Mouse (Mus musculus) MEL (cell line): ENCODE data around the gene Rnpep. TPM values are rescaled to one million over a fixed set of nuclear protein-coding genes. Genes with fewer than 3 reads are reported as not detected.

Source experiments
- DNase-seq: peaks from one replicate; pipeline ENCODE4 v3.0.0; 2011; ENCODE audit warnings: low read depth, low spot score
- H3K27ac ChIP-seq: 2 replicates; pipeline ENCODE4 v1.5.1; 2012; ENCODE audit warnings: low read depth, mild to moderate bottlenecking, control low read depth, low read length, moderate library complexity; ENCODE audit not compliant: control insufficient read depth
- H3K27me3 ChIP-seq, 2 experiments: fragments of 150-350 bp in 1 of 2; sonication (generic) in 1 of 2; 2 replicates each; pipeline ENCODE4 v1.6.1; 2012; ENCODE audit warnings: low read length in 2 of 2, mild to moderate bottlenecking in 2 of 2, improper control_type of control experiment in 1 of 2, moderate library complexity in 1 of 2; ENCODE audit not compliant: insufficient read depth in 2 of 2, control insufficient read depth in 1 of 2
- H3K36me3 ChIP-seq, 2 experiments: 2 replicates each; pipeline ENCODE4 v1.6.1; 2012 to 2014; ENCODE audit warnings: low read length in 2 of 2, improper control_type of control experiment in 1 of 2, inconsistent platforms in 1 of 2, mild to moderate bottlenecking in 1 of 2; ENCODE audit not compliant: insufficient read depth in 2 of 2, control insufficient read depth in 1 of 2
- H3K4me1 ChIP-seq, 2 experiments: fragments of 150-350 bp in 1 of 2; sonication (generic) in 1 of 2; 2 replicates each; pipeline ENCODE4 v1.6.1; 2012; ENCODE audit warnings: low read length in 2 of 2, improper control_type of control experiment in 1 of 2, mild to moderate bottlenecking in 1 of 2; ENCODE audit not compliant: insufficient read depth in 2 of 2, control insufficient read depth in 1 of 2
- H3K4me3 ChIP-seq, 2 experiments: fragments of 150-350 bp in 1 of 2; sonication (generic) in 1 of 2; 2 replicates each; pipeline ENCODE4 v1.5.1; 2012; ENCODE audit warnings: low read depth in 2 of 2, low read length in 2 of 2, mild to moderate bottlenecking in 2 of 2, moderate library complexity in 2 of 2, control low read depth in 1 of 2, improper control_type of control experiment in 1 of 2; ENCODE audit not compliant: control insufficient read depth in 1 of 2, insufficient read depth in 1 of 2
- H3K79me2 ChIP-seq: 2 replicates; pipeline ENCODE4 v1.6.1; 2012; ENCODE audit warnings: mild to moderate bottlenecking, low read length, moderate library complexity; ENCODE audit not compliant: control insufficient read depth, poor library complexity, insufficient read depth
- H3K9ac ChIP-seq: 2 replicates; pipeline ENCODE4 v1.6.1; 2012; ENCODE audit warnings: low read depth, mild to moderate bottlenecking, control low read depth, low read length, moderate library complexity; ENCODE audit not compliant: control insufficient read depth, poor library complexity, severe bottlenecking
- H3K9me3 ChIP-seq: fragments of 150-350 bp; sonication (generic); replicated peaks from 2 replicates; pipeline ENCODE4 v1.6.1; 2012; ENCODE audit warnings: mild to moderate bottlenecking, low read length, improper control_type of control experiment, moderate library complexity; ENCODE audit not compliant: insufficient read depth
- BHLHE40 ChIP-seq: IDR thresholded peaks from 2 replicates; pipeline ENCODE4 v1.6.1; 2012; ENCODE audit warnings: low read depth, mild to moderate bottlenecking, inconsistent platforms, low read length, improper control_type of control experiment, borderline replicate concordance
- CHD1 ChIP-seq: IDR thresholded peaks from 2 replicates; pipeline ENCODE4 v1.6.1; 2012; ENCODE audit warnings: low read depth, mild to moderate bottlenecking, inconsistent platforms, low read length, improper control_type of control experiment
- CTCF ChIP-seq, 3 experiments: IDR thresholded peaks in 2 of 3; conservative IDR thresholded peaks in 1 of 3; 2 replicates each; pipeline ENCODE4 v1.5.1; 2011 to 2012; ENCODE audit warnings: low read length in 3 of 3, low read depth in 2 of 3, mild to moderate bottlenecking in 2 of 3, improper control_type of control experiment in 1 of 3, inconsistent platforms in 1 of 3, mixed read lengths in 1 of 3, moderate library complexity in 1 of 3; ENCODE audit not compliant: control insufficient read depth in 1 of 3, insufficient read depth in 1 of 3, poor library complexity in 1 of 3, severe bottlenecking in 1 of 3
- ELF1 ChIP-seq: IDR thresholded peaks from 2 replicates; pipeline ENCODE4 v1.6.1; 2014; ENCODE audit warnings: low read depth, mild to moderate bottlenecking, inconsistent platforms, low read length, improper control_type of control experiment, moderate library complexity
- EP300 ChIP-seq, 2 experiments: IDR thresholded peaks; 2 replicates each; pipeline ENCODE4 v1.6.1; 2011; ENCODE audit warnings: improper control_type of control experiment in 2 of 2, low read length in 2 of 2, low read depth in 1 of 2, mild to moderate bottlenecking in 1 of 2
- GABPA ChIP-seq: IDR thresholded peaks from 2 replicates; pipeline ENCODE4 v1.6.1; 2012; ENCODE audit warnings: low read depth, mild to moderate bottlenecking, inconsistent platforms, low read length, improper control_type of control experiment, moderate library complexity
- GATA1 ChIP-seq: IDR thresholded peaks from 2 replicates; pipeline ENCODE4 v1.6.1; 2011; ENCODE audit warnings: low read depth, low read length, improper control_type of control experiment
- JUND ChIP-seq: IDR thresholded peaks from 2 replicates; pipeline ENCODE4 v1.6.1; 2011; ENCODE audit warnings: low read depth, mild to moderate bottlenecking, improper control_type of control experiment, low read length
- MAFK ChIP-seq: IDR thresholded peaks from 2 replicates; pipeline ENCODE4 v1.6.1; 2011; ENCODE audit warnings: low read depth, mild to moderate bottlenecking, low read length, improper control_type of control experiment, borderline replicate concordance
- MAZ ChIP-seq: IDR thresholded peaks from 2 replicates; pipeline ENCODE4 v1.6.1; 2012; ENCODE audit warnings: low read depth, mild to moderate bottlenecking, inconsistent platforms, low read length, improper control_type of control experiment
- MEF2A ChIP-seq: IDR thresholded peaks from 2 replicates; pipeline ENCODE4 v1.6.1; 2014; ENCODE audit warnings: low read depth, mild to moderate bottlenecking, inconsistent platforms, low read length, improper control_type of control experiment; ENCODE audit not compliant: poor library complexity, insufficient replicate concordance, severe bottlenecking; ENCODE audit errors: extremely low read depth
- MXI1 ChIP-seq: IDR thresholded peaks from 2 replicates; pipeline ENCODE4 v1.6.1; 2011; ENCODE audit warnings: mild to moderate bottlenecking, low read depth, low read length, improper control_type of control experiment
- MYB ChIP-seq: IDR thresholded peaks from 2 replicates; pipeline ENCODE4 v1.6.1; 2011; ENCODE audit warnings: mild to moderate bottlenecking, low read depth, low read length, improper control_type of control experiment
- POLR2AphosphoS5 ChIP-seq: IDR thresholded peaks from 2 replicates; pipeline ENCODE4 v1.6.1; 2012; ENCODE audit warnings: low read depth, borderline replicate concordance, mild to moderate bottlenecking, inconsistent platforms, low read length, moderate library complexity, mixed read lengths
- RAD21 ChIP-seq: IDR thresholded peaks from 2 replicates; pipeline ENCODE4 v1.6.1; 2011; ENCODE audit warnings: mild to moderate bottlenecking, low read depth, low read length, improper control_type of control experiment
- SIN3A ChIP-seq: IDR thresholded peaks from 2 replicates; pipeline ENCODE4 v1.6.1; 2012; ENCODE audit warnings: low read length, improper control_type of control experiment, inconsistent platforms
- SMC3 ChIP-seq: IDR thresholded peaks from 2 replicates; pipeline ENCODE4 v1.6.1; 2011; ENCODE audit warnings: low read depth, low read length, improper control_type of control experiment
- TAL1 ChIP-seq: IDR thresholded peaks from 2 replicates; pipeline ENCODE4 v1.6.1; 2012; ENCODE audit warnings: mild to moderate bottlenecking, inconsistent platforms, low read length, moderate library complexity, mixed read lengths
- TBP ChIP-seq: IDR thresholded peaks from 2 replicates; pipeline ENCODE4 v1.8.0; 2011; ENCODE audit warnings: low read depth, low read length, improper control_type of control experiment
- UBTF ChIP-seq: IDR thresholded peaks from 2 replicates; pipeline ENCODE4 v1.6.1; 2012; ENCODE audit warnings: low read depth, mild to moderate bottlenecking, inconsistent platforms, low read length, improper control_type of control experiment, moderate library complexity, borderline replicate concordance; ENCODE audit not compliant: insufficient read depth
- USF1 ChIP-seq: IDR thresholded peaks from 2 replicates; pipeline ENCODE4 v1.6.1; 2014; ENCODE audit warnings: low read depth, mild to moderate bottlenecking, inconsistent platforms, low read length, improper control_type of control experiment, moderate library complexity
- ZKSCAN1 ChIP-seq: IDR thresholded peaks from 2 replicates; pipeline ENCODE4 v1.6.1; 2012; ENCODE audit warnings: low read depth, mild to moderate bottlenecking, inconsistent platforms, low read length, improper control_type of control experiment, moderate library complexity
- ZMIZ1 ChIP-seq: IDR thresholded peaks from 2 replicates; pipeline ENCODE4 v1.6.1; 2012; ENCODE audit warnings: low read depth, mild to moderate bottlenecking, inconsistent platforms, low read length, improper control_type of control experiment, moderate library complexity
- ZNF384 ChIP-seq: IDR thresholded peaks from 2 replicates; pipeline ENCODE4 v1.6.1; 2012; ENCODE audit warnings: low read depth, mild to moderate bottlenecking, inconsistent platforms, low read length, improper control_type of control experiment
- polyA plus RNA-seq, 2 experiments: library from polyadenylated mRNA; stranded (reverse) in 1 of 2; unstranded in 1 of 2; fragments of >175 nt in 1 of 2; fragments of >200 nt in 1 of 2; gene quantifications; 2 replicates each; pipeline versions ENCODE4 v1.2.1 to v1.2.4; 2012; ENCODE audit warnings: low replicate concordance in 2 of 2, low read depth in 1 of 2; ENCODE audit not compliant: insufficient read length in 2 of 2, insufficient read depth in 1 of 2, missing spikeins in 1 of 2
- total RNA-seq: library from RNA; depleted of rRNA; stranded (reverse); fragments of 300-350 nt; gene quantifications from 2 replicates; pipeline ENCODE4 v1.2.3, GENCODE M21; 2012

Rnpep gene
- total and polyA plus RNA-seq, 3 experiments: 6.5 to 17.4 TPM; not detected in 1

DNA sequence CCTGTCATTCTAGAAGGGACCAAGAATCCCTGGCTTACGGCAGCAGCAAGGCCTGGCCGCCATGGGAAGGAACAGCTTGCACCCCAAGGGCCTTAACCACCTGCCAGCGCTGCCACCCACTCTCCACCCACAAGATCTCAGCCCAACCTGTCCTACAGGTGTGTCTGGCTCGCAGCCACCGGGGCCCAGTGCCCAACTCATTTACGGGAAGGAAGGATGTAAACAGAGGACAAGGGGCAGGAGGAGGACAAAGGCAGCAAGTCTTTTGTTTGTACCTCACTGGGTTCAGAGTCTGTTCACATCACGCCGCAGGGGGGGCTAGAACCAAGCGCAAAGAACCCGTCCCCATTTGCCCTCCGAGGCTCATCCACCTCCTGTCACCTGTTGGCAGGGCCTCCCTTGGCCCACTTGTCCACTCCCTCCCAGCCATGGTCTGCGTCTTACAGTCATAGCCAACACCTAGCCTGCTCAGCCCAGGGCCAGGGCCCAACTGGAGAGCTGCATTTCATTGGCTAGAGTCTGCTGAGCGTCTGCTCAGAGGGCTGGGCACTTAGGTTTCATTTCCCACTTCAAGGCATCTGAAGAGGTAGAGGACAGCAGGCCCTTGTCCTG, 56.4 kb downstream of the Rnpep start:
- TF ChIP-seq TAL1: no peak
- no peak for TF ChIP-seq JUND
- TF ChIP-seq MXI1: no peak
- no peak for TF ChIP-seq CTCF (IDR thresholded peaks at IDR 0.05 in 2 of 3, conservative IDR thresholded peaks at IDR 0.05 in 1 of 3; ENCODE audit: control insufficient read depth in 1 of 3, insufficient read depth in 1 of 3, low read depth in 2 of 3, low read length in 3 of 3, poor library complexity in 1 of 3, severe bottlenecking in 1 of 3)
- no peak for TF ChIP-seq BHLHE40
- no peak for TF ChIP-seq POLR2AphosphoS5
- no peak for TF ChIP-seq MAFK
- TF ChIP-seq MEF2A: no peak
- TF ChIP-seq GATA1: no peak
- TF ChIP-seq USF1: no peak
- TF ChIP-seq CHD1: no peak
- Histone ChIP-seq H3K79me2 (no peaks in the 10 kb centered on the region), H3K9me3 (no peaks in the 10 kb centered on the region), H3K9ac (no peak overlapping the region), H3K4me1 (no peaks in the 10 kb centered on the region), H3K27ac (no peak overlapping the region), H3K4me3 (no peak overlapping the region), H3K27me3 (peaks cover 6 to 14% of the 10 kb centered on the region in 2 experiments), H3K36me3 (no peaks in the 10 kb centered on the region)
- no peak for DNase-seq

DNA sequence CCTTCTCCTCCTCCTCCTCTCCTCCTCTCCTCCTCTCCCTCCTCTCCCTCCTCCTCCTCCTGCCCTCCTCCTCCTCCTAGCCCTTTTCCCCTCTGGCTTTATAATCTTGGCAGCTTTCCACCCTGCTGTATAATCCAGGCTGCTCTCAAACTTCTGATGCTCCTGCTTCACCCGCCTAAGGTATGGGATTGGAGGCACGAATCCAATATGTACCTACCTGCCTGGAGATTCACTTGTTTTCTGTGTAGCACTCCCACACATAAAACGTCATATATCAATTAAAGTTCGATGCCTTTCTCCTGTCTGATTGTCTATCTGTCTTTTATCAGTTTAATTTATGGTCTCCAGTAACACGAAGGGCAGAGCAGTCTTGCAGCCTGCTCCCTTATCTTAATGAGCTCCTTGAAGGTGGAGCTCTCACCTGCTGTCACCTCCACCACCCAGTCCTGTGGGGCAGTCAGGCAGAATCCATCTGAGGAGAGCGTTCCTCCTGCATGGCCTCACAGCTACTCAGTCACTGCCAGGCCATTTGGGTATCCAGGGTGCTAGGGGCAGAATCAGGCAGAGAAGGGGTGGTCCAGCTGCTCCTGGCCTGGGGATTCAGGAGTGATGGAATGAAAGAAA, 58.8 kb downstream of the Rnpep start:
- Histone ChIP-seq H3K9ac (no peak overlapping the region), H3K9me3 (no peaks in the 10 kb centered on the region)
- DNase-seq: no peak

More for the DNA sequence above, 58.8 kb downstream of the Rnpep start:
- no peaks in the 10 kb centered on the region for H3K4me1 ChIP-seq
- no peak overlapping the region for H3K27ac ChIP-seq
- no peaks in the 10 kb centered on the region for H3K36me3 ChIP-seq
- no peak overlapping the region for H3K4me3 ChIP-seq
- TF ChIP-seq UBTF: no peak
- TF ChIP-seq MYB: no peak
- no peak for TF ChIP-seq ZMIZ1
- no peak for TF ChIP-seq TBP
- TF ChIP-seq SMC3: no peak
- TF ChIP-seq TAL1: no peak
- TF ChIP-seq ZKSCAN1: no peak
- no peak for TF ChIP-seq RAD21
- TF ChIP-seq MAZ: no peak
- TF ChIP-seq ELF1: no peak
- no peak for TF ChIP-seq CTCF (IDR thresholded peaks at IDR 0.05 in 2 of 3, conservative IDR thresholded peaks at IDR 0.05 in 1 of 3; ENCODE audit: control insufficient read depth in 1 of 3, insufficient read depth in 1 of 3, low read depth in 2 of 3, low read length in 3 of 3, poor library complexity in 1 of 3, severe bottlenecking in 1 of 3)
- TF ChIP-seq EP300 (IDR thresholded peaks at IDR 0.05; ENCODE audit: low read depth in 1 of 2, low read length in 2 of 2): no peak
- TF ChIP-seq JUND: no peak
- TF ChIP-seq BHLHE40: no peak
- no peak for TF ChIP-seq MAFK
- no peak for TF ChIP-seq SIN3A
- no peak for TF ChIP-seq MEF2A
- TF ChIP-seq GABPA: no peak
- TF ChIP-seq CHD1: no peak
- no peak for TF ChIP-seq ZNF384
- H3K27me3 ChIP-seq: peaks cover 6 to 14% of the 10 kb centered on the region in 2 experiments
- H3K79me2 ChIP-seq: no peaks in the 10 kb centered on the region
